Mouse (Mus musculus) frontal cortex, adult 2 months (tissue): ENCODE measurements around the gene Inca1. TPM values are rescaled to one million over a fixed set of nuclear protein-coding genes. Genes with fewer than 3 reads are reported as not detected.

Experiments
- DNase-seq, 2 experiments: peaks; one replicate each; pipeline ENCODE4 v3.0.0; 2022; ENCODE audit warnings: low spot score in 1 of 2; ENCODE audit errors: extremely low spot score in 1 of 2
- polyA plus RNA-seq: library from polyadenylated mRNA; depleted of rRNA; stranded (reverse); fragments of >200 nt; gene quantifications from 2 replicates; pipeline ENCODE4 v1.2.3, GENCODE M21; 2012

The Inca1 gene
- polyA plus RNA-seq, 1 experiment, result 3.5 TPM

GRCm38 (mm10) chr11:70670483-70670882 is 29.5 kb downstream of the Inca1 start:
- no peak for DNase-seq

DNA sequence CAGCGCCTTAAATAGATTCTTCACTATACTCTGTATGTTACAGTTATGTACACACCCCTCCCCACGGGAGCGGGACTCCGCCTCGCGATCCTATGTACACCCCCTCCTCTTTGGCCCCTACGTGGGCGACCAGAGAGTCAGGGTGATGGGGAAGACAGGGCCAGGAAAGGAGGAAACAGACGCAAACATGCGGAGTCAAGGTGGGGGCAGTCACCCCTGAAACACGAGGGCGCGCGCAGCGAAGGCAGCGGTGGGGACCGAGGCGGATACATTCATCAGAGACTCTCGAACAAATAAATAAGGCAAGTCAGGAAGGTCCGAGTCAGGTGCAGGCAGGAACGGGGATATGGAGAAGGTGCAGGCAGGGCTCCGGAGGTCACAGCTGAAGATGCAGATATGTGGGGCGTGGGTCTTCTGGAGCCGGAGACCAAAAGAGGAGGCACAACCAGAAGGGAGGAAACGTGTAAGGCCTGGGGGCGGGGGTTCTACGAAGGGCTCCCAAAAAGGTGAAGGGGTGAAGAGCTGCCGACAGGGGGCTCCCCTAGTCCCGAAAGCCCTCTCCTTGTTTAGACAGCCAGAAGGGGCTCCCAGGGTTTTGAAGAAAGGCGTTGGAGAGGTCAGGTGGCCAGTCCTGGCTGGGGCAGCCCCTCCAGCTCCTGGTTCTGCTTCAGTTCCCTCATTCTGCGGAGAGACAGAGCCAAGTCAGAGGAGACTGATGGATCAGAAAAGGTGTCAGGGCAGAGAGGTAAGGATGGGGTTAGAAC is 30.2 kb downstream of the Inca1 start:
- DNase-seq, result peak in 1 of 2 experiments; percentile 70

GRCm38 (mm10) chr11:70668771-70669505 is 31.0 kb downstream of the Inca1 start, which contains the start of gene Spag7:
Gene Spag7 (minus strand): TSS chr11:70669416.
- peak; percentile 99 to 100 for DNase-seq

DNA sequence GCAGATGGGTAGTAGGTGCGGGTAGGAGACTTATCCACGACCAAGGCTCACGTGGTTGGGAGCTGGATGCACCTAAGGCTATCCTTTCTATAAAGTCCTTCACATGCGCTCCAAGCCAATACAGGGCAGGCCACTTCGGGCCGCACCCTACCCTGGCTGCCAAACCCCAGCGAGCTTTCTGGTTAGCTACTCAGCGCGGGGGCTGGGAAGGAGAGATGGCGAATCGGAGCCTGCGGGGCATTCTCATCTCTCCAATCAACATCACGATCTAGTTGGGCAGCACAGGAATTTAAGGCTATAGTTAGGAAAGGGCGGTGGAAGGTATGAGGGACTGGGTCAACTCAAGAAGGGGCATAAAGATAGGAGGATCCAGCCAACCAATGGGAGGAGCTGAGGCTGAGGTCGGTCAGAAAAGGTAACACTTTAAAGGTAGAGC is 31.6 kb downstream of the Inca1 start:
- DNase-seq, result no peak

DNA sequence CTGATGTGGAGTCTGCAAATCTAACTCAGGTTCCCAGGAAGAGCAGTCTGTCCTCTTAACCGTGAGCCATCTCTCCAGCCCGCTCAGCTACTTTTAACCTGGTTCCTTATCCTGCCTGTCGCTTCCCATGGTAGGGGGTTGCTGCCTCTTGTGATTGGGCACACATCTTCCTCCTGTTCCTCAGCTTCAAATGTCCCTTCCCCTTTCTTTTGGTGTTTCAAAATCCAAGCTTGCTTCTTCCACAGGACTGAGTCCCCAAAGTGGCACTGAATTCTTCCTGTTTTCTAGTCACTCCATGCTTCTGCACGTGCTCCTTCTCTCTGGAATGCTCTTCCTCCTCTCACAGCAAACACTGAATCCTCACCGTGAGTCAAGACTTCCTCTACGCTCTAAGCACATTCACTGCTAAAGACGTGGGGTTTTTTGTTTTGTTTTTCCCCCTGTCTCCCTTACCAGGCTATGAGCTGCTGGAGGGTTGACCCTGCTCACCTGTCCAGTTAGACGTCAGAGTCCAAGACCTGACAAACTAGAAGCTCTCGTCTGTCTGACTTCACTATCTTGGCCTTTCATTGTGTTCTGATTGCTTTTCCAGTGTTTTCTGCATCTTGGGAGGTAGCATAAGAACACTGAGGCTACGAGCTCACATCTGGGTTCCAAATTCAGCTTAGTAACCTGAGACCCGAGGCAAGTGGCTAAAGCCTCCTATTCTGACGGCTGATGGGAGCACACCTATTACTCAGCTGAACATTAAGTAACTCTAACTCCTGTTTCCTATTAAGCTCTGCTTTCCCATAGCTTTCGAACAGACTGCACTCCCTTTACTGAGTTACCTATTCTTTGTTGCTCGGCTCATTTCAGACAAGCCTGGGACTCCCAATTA is 32.4 kb downstream of the Inca1 start:
- no peak for DNase-seq

DNA sequence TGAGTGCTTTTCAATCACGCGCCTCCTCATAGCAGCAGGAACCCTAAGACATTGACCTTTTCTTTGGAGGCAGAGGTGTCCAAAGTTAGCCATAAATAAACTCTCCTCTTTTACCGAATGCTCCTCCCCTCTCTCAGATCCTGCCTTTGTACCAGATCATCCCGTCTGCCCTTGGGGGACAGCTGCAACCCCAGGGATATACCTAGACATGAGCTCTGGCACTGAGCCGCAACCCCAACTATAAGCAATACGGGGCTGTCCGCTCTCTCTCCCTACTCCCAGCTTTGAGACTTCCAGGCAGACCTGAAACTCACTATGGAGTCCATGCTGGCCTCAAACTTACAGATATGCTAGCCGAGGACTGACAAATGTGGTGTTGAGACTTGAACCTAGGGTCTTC is 33.3 kb downstream of the Inca1 start:
- DNase-seq, result no peak

DNA sequence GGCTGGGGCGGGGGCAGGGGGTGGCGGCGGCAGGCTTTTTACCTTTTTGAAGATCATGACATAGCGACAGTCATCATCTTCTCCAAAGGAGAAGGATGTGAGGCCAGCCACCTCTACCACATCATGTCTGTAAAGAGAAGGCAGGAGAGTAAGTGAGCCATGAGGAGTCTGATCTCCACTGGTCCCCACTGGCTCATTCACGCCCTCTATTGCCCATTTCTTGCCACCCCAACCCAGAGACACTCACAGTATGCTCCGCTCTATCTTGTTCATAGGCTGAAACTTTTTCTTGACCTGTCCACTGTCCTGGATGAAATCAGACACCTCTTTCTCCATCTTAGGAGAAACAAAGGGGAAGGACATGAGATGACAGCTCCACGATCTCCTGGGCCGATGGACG is 35.2 kb downstream of the Inca1 start:
- no peak for DNase-seq

GRCm38 (mm10) chr11:70663957-70664356 is 36.0 kb downstream of the Inca1 start:
- DNase-seq, result no peak

GRCm38 (mm10) chr11:70663101-70663500 is 36.9 kb downstream of the Inca1 start:
- DNase-seq, result no peak

- DNase-seq, result no peak
Observed at GRCm38 (mm10) chr11:70660571-70660970, 39.4 kb downstream of the Inca1 start.

- no peak for DNase-seq
Observed at GRCm38 (mm10) chr11:70658942-70659341, 41.0 kb downstream of the Inca1 start.

DNA sequence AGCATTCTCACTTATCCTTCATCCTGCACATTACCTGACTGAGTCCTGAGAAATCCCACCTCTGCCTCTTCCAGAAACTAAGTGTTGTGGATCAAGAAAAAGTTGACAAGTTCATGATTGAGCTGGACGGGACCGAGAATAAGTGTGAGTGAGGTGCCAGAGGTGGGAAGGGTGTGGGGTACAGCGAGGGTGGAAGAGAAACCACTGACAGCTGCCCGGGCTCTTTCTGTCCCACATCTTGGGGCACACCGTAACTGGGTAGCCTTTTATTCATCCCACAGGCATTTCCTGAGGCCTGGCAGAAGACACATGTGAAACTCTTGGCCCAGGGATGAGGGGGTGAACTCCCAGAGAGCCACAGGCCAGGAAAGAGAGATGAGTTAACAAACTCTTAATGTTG is 41.4 kb downstream of the Inca1 start:
- no peak for DNase-seq

DNA sequence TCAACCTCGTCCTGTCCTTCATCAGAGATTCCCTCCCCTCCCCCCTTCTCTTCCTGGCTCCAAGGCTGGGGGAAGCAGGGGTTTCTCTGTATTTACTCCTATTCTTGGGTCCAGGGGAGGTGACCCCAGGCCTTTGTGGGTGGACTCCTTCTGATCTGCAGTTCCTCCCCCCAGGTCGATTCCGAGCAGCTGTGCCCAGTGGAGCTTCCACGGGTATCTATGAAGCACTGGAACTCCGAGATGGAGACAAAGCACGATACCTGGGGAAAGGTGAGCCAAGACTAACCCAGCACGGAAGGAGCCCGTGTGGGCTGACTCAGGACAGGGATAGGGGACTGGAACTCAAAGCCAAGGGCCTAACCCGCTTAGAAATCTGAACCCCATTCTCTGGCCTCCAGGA is 42.0 kb downstream of the Inca1 start:
- DNase-seq, result no peak

DNA sequence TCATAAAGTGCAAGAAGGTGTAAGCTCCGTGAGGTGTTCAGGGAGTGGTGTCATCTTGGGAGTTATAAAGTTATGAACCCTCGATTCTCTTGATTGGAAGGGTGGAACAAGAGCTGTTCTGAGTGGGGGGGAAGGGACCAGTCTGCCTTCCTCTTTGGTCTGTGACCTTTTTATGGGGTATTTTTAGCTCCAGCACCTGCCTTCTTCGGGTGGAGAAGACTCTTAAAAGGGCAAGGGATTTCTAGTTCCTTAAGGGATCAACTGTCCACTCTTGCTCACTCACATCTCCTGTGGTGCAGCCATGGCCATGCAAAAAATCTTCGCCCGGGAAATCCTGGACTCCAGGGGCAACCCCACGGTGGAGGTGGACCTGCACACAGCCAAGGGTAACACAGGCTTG is 42.4 kb downstream of the Inca1 start:
- DNase-seq, result no peak

DNA sequence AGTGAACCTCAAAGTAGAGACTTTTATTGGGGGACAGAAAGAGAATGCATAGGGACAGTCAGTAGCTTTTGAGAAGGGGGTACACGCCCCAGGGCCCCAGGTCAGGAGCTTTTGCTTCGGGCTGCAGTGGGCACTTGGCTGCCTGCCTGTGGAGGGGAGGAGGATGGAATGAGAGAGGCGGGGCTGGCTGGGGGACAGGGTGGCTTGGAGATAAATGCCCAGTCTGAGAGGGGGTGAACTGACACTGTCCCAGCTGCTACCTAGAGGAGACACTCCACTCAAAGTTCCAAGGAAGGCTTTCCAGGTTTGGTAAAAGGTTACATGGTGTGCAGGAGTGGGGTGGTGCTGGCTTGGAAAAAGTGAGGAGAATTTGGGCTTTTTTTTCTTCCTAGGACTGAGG is 43.0 kb downstream of the Inca1 start, which contains the start of gene Eno3:
Eno3 (plus strand) TSS at position 239 of the 400 bp plus-strand sequence.
- DNase-seq, result no peak

GRCm38 (mm10) chr11:70656456-70656927 is 43.5 kb downstream of the Inca1 start:
- no peak for DNase-seq

DNA sequence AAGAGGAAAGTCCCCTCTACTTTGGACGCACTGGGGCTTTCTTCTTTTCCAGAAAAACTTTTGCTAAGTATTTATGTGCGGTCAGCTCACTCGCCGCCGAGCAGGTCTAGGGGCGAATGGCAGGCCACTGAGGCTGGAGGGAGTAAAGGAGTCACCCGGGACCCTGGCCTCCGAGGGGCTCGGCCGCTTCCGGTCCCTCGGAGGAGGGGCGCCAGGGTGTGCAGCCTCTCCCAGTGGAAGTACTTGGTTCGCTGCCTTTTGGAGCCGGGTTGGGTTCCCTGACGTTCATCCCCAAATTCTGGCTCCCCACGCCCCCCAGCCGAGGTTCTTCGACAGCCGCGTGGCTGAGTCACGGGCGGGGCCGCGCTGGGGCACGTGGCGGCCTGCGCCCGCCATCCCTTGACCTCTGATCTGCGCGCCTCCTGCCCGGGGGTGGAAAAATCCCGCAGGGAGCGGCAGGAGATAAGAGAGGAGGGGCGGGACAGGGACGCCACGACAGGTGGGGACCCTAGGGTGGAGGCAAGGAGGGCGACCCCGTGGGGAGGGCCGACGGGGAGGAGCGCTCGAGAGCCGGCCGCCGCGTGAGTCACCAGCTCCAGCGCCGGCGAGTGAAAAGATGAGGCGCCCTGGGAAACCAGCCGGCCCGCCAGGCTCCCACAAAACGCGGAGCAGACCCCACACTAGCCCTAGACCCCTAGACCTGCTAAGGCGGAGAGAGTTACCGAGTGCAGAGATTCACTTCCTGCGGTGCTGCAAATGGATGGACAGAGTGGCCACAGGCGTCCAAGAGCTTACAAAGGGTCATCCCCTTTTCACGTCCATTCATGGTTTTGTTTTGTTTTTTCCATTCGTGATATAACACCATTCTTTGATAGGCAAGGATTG is 44.1 kb downstream of the Inca1 start:
- no peak for DNase-seq

GRCm38 (mm10) chr11:70654923-70655570 is 44.9 kb downstream of the Inca1 start:
- DNase-seq, result peak in 1 of 2 experiments; percentile 72
